Mouse (Mus musculus) intestine, embryonic 16.5 days (tissue): ENCODE measurements around the gene Smim1. TPM values are rescaled to one million over a fixed set of nuclear protein-coding genes. Genes with fewer than 3 reads are reported as not detected.

Experiments
- ATAC-seq: fragments of 200-750 bp; cut with Nextera tagmentation; 2 replicates; pipeline ENCODE4 v1.8.0; 2017; ENCODE audit warnings: moderate TSS enrichment, moderate library complexity
- H3K27ac ChIP-seq: fragments of 300-500 bp; sonication (generic); 2 replicates; pipeline ENCODE4 v1.5.1; 2014; ENCODE audit warnings: mild to moderate bottlenecking, low read length
- H3K27me3 ChIP-seq: fragments of 300-500 bp; sonication (generic); replicated peaks from 2 replicates; pipeline ENCODE4 v1.6.1; 2014; ENCODE audit warnings: low read length, control low read depth, mixed read lengths; ENCODE audit not compliant: control insufficient read depth, insufficient read depth
- H3K36me3 ChIP-seq: fragments of 300-500 bp; sonication (generic); 2 replicates; pipeline ENCODE4 v1.6.1; 2014; ENCODE audit warnings: low read length, control low read depth; ENCODE audit not compliant: control insufficient read depth, insufficient read depth
- H3K4me1 ChIP-seq: fragments of 300-500 bp; sonication (generic); 2 replicates; pipeline ENCODE4 v1.6.1; 2014; ENCODE audit warnings: low read length, control low read depth, mixed read lengths; ENCODE audit not compliant: control insufficient read depth, insufficient read depth
- H3K4me2 ChIP-seq: fragments of 300-500 bp; sonication (generic); 2 replicates; pipeline ENCODE4 v1.6.1; 2014; ENCODE audit warnings: low read depth, low read length, control low read depth
- H3K4me3 ChIP-seq: fragments of 300-500 bp; sonication (generic); 2 replicates; pipeline ENCODE4 v1.5.1; 2014; ENCODE audit warnings: mild to moderate bottlenecking, low read length
- H3K9ac ChIP-seq: fragments of 300-500 bp; sonication (generic); 2 replicates; pipeline ENCODE4 v1.6.1; 2014; ENCODE audit warnings: low read depth, low read length
- H3K9me3 ChIP-seq: fragments of 300-500 bp; sonication (generic); 2 replicates; pipeline ENCODE4 v1.6.1; 2016; ENCODE audit warnings: low read length, control low read depth; ENCODE audit not compliant: control insufficient read depth
- WGBS: fragments of 180-500 bp; shearing (Covaris S2); extraction: QIAGEN DNeasy Blood & Tissue Kit; methylation state at CpG from one replicate; pipeline ENCODE4 v1.1.7; 2014; 5-methylcytosine and 5-hydroxymethylcytosine counted together
- polyA plus RNA-seq: library from polyadenylated mRNA; unstranded; fragments of >200 nt; fragmentation: Nextera tagmentation; extraction: Ambion mirVana; gene quantifications from 2 replicates; pipeline ENCODE4 v1.2.1, GENCODE M21; 2015

Gene Smim1
- polyA plus RNA-seq, 1 experiment from 2014 or later: 183 TPM

- Histone ChIP-seq H3K9ac (peak overlapping the region; percentile 95), H3K4me2 (peak overlapping the region; percentile 64), H3K27ac (no peak overlapping the region), H3K27me3 (no peaks in the 10 kb centered on the region), H3K9me3 (no peaks in the 10 kb centered on the region), H3K36me3 (peaks cover 11% of the 10 kb centered on the region), H3K4me3 (peak overlapping the region; percentile 100), H3K4me1 (peaks cover 15% of the 10 kb centered on the region)
- peak; percentile 66 for ATAC-seq
- WGBS: 28% methylated on average over 13 of the region's 13 CpGs
Observed at GRCm38 (mm10) chr4:154010907-154011645, 15.0 kb downstream of the Smim1 start.

DNA sequence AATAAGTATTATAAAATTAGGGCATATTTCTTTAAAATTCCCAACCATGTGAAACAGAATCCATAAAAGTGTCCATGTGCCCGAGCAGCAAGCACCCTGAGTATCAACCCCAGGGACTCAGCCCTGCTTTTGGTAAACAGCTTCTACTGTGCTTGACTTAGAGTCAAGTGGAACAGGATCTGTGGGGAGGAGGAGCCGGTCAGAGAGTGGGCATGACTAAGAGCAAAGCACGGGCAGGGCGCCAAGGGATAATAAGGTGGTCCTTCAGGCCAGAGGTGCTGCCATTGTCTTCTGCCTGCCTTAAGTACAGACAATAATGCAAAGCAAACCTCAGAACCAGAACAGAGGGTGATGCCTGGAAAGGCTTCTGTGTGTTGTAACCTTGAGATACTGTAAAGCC, 18.3 kb downstream of the Smim1 start:
- no peak for ATAC-seq
- Histone ChIP-seq H3K4me3 (no peak overlapping the region), H3K9me3 (no peaks in the 10 kb centered on the region), H3K9ac (no peak overlapping the region), H3K27me3 (no peaks in the 10 kb centered on the region), H3K4me1 (peaks cover 3% of the 10 kb centered on the region), H3K27ac (no peak overlapping the region), H3K4me2 (no peak overlapping the region), H3K36me3 (peaks cover 4% of the 10 kb centered on the region)
- WGBS: 73% methylated on average over 4 of the region's 4 CpGs

- ATAC-seq: no peak
- Histone ChIP-seq H3K4me2 (no peak overlapping the region), H3K4me3 (no peak overlapping the region), H3K36me3 (peaks cover 11% of the 10 kb centered on the region), H3K4me1 (no peaks in the 10 kb centered on the region), H3K27ac (no peak overlapping the region), H3K9me3 (no peaks in the 10 kb centered on the region), H3K9ac (no peak overlapping the region), H3K27me3 (no peaks in the 10 kb centered on the region)
- WGBS: 90% methylated on average over 6 of the region's 6 CpGs
Observed at GRCm38 (mm10) chr4:154006264-154006663, 19.8 kb downstream of the Smim1 start.

DNA sequence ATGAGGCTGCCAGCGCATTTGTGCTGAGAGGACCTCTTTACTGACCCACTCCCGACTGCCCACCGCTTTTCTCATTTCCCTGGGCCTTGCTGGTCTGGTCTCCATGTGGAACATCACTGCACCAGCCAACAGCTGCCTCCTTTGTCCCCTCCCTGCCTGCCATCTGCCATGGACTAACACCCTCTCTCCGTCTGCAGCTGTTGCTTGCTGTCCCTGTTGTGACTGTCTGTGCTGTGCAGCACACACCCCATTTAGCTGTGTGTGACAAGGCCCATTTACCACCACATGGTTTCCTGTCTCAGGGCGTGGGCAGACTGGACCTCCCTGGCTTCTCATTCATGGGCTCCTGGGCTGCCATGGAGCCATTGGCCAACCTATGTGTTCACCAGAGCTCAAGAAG, 20.5 kb downstream of the Smim1 start:
- no peaks in the 10 kb centered on the region for H3K27me3 ChIP-seq
- no peak overlapping the region for H3K4me2 ChIP-seq
- ATAC-seq: no peak
- H3K4me3 ChIP-seq: no peak overlapping the region
- H3K27ac ChIP-seq: no peak overlapping the region
- 90% methylated on average over 5 of the region's 5 CpGs for WGBS
- H3K9me3 ChIP-seq: no peaks in the 10 kb centered on the region
- peaks cover 11% of the 10 kb centered on the region for H3K36me3 ChIP-seq
- H3K9ac ChIP-seq: no peak overlapping the region
- no peaks in the 10 kb centered on the region for H3K4me1 ChIP-seq

DNA sequence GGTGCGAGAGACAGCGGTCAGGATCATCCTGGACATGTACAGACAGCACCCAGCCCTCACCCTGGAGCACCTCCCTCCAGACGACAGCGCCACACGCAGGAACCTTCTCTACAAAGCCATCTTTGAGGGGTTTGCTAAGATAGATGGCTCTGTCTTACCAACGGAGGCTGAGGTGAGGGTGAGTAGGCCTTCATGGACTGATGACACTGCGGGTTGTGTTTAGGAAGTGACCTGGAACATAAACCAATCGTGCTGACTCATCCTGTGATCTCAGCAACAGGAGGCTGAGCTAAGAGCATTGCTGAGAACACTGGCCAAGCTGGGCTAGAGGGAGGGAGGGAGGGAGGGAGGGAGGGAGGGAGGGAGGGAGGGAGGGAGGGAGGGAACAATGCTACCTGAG, 32.5 kb downstream of the Smim1 start:
- ATAC-seq: no peak
- H3K4me2 ChIP-seq: no peak overlapping the region
- WGBS: 90% methylated on average over 8 of the region's 8 CpGs
- no peak overlapping the region for H3K4me3 ChIP-seq
- no peaks in the 10 kb centered on the region for H3K4me1 ChIP-seq
- H3K27ac ChIP-seq: no peak overlapping the region
- no peak overlapping the region for H3K9ac ChIP-seq
- H3K9me3 ChIP-seq: no peaks in the 10 kb centered on the region
- H3K27me3 ChIP-seq: no peaks in the 10 kb centered on the region
- peaks cover 19% of the 10 kb centered on the region; the same call in 1 of the 2 replicates for H3K36me3 ChIP-seq

- peaks cover 21% of the 10 kb centered on the region; the same call in 1 of the 2 replicates for H3K36me3 ChIP-seq
- no peak for ATAC-seq
- no peak overlapping the region for H3K4me3 ChIP-seq
- no peaks in the 10 kb centered on the region for H3K27me3 ChIP-seq
- H3K4me2 ChIP-seq: no peak overlapping the region
- no peaks in the 10 kb centered on the region for H3K4me1 ChIP-seq
- H3K9ac ChIP-seq: no peak overlapping the region
- WGBS: 90% methylated on average over 10 of the region's 10 CpGs
- H3K9me3 ChIP-seq: no peaks in the 10 kb centered on the region
- no peak overlapping the region for H3K27ac ChIP-seq
Observed at GRCm38 (mm10) chr4:153992715-153993114, 33.3 kb downstream of the Smim1 start.

DNA sequence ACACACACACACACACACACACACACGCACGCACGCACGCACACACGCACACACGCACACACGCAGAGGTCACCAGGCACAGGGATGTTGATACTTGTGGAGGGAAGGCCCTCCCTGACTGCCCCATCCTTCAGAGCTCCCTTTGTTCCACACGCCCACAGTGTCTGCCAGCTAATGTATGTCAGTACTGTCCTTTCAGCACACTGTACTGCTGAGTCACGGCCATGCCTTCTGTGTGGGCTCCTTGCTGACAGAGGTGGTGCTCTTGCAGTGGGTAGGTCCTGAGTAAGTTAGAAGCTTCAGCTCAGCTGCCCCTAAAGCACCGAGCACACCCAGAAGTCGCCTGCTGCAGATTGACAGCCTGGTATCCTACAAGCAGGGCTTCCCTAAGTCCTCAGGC, 45.6 kb downstream of the Smim1 start:
- H3K27ac ChIP-seq: no peak overlapping the region
- H3K4me3 ChIP-seq: no peak overlapping the region
- no peak overlapping the region for H3K9ac ChIP-seq
- no peaks in the 10 kb centered on the region for H3K27me3 ChIP-seq
- H3K4me1 ChIP-seq: peaks cover 11% of the 10 kb centered on the region
- H3K36me3 ChIP-seq: peaks cover 12% of the 10 kb centered on the region
- 89% methylated on average over 11 of the region's 11 CpGs for whole genome bisulfite sequencing
- H3K4me2 ChIP-seq: no peak overlapping the region
- no peaks in the 10 kb centered on the region for H3K9me3 ChIP-seq
- no peak for ATAC-seq

GRCm38 (mm10) chr4:153979243-153979642, 46.8 kb downstream of the Smim1 start:
- Histone ChIP-seq H3K4me2 (no peak overlapping the region), H3K9ac (no peak overlapping the region), H3K36me3 (peaks cover 6% of the 10 kb centered on the region; the same call in 1 of the 2 replicates), H3K4me1 (peaks cover 11% of the 10 kb centered on the region), H3K9me3 (no peaks in the 10 kb centered on the region), H3K27ac (no peak overlapping the region), H3K27me3 (no peaks in the 10 kb centered on the region), H3K4me3 (no peak overlapping the region)
- 93% methylated on average over 10 of the region's 10 CpGs for WGBS
- no peak for ATAC-seq

DNA sequence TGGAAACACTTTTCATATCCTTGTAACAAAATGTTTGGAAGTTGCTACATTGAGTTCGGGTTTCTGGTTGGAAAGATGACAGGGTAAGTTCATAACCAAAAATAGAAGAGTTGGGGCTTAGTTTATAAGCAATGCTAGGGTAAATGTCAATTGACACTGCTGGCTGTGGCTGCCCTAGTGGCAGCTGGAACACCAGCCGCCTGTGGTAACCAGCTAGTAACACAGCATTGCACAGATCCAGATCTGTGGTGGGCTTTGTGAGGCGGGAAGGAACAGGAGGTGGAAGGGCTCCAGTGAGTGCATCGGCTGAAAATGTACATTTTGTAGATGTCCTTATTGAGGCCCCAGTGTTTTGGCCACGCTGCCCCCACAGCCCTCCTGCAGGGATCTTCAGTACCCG, 50.3 kb downstream of the Smim1 start:
- peak overlapping the region; percentile 91 for H3K4me3 ChIP-seq
- no peak overlapping the region for H3K27ac ChIP-seq
- H3K4me1 ChIP-seq: peaks cover 11% of the 10 kb centered on the region
- peak overlapping the region; percentile 74 for H3K4me2 ChIP-seq
- ATAC-seq: no peak
- no peaks in the 10 kb centered on the region for H3K9me3 ChIP-seq
- H3K27me3 ChIP-seq: no peaks in the 10 kb centered on the region
- peak overlapping the region; percentile 80 for H3K9ac ChIP-seq
- H3K36me3 ChIP-seq: peaks cover 2% of the 10 kb centered on the region; the same call in 1 of the 2 replicates
- 36% methylated on average over 6 of the region's 6 CpGs for WGBS

- peak; percentile 81 for ATAC-seq
- Histone ChIP-seq H3K4me2 (peak overlapping the region; percentile 74), H3K27ac (no peak overlapping the region), H3K36me3 (peaks cover 2% of the 10 kb centered on the region; the same call in 1 of the 2 replicates), H3K27me3 (no peaks in the 10 kb centered on the region), H3K9ac (peak overlapping the region; percentile 80), H3K9me3 (no peaks in the 10 kb centered on the region), H3K4me3 (peak overlapping the region; percentile 91), H3K4me1 (peaks cover 11% of the 10 kb centered on the region)
- under 1% methylated on average over 30 of the region's 33 CpGs for WGBS
Observed at GRCm38 (mm10) chr4:153975292-153975662, 50.8 kb downstream of the Smim1 start.
